Mouse (Mus musculus) retina, embryonic 14.5 days (tissue): ENCODE results near the gene Nploc4.
"Not testable (repeated sequence)": the region's sequence is repeated elsewhere in the genome, so short reads cannot be mapped to it uniquely, and the experiment has no call there.

ENCODE experiments used
- DNase-seq: peaks from one replicate; pipeline ENCODE4 v3.0.0-alpha.2; 2015; ENCODE audit warnings: low spot score

Nploc4 gene

GRCm38 (mm10) chr11:120442765-120443280, 5.3 kb upstream of the Nploc4 start:
- DNase-seq, result no peak

DNA sequence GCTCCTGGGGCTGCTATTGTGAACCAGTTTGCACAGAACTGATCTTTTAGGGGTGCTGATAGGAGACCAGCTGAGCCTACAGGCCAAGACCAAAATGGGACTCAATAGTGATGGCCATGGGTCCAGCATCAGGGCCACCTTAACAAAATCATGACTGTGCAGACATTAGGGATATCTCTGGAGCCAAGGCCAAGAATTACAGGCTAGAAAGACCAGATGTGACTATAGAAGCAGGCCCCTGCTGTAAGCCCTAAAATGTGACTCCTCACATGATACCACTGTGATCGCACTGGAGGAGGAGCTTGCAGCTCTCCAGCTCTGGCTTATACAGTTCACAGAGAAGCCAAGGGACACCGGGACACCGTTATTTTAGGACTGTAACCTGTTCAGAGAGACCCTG, 4.8 kb upstream of the Nploc4 start, which contains the start of gene Tspan10:
Tspan10 (plus strand) TSS at position 301 of the 400 bp plus-strand sequence.
- no peak for DNase-seq

DNA sequence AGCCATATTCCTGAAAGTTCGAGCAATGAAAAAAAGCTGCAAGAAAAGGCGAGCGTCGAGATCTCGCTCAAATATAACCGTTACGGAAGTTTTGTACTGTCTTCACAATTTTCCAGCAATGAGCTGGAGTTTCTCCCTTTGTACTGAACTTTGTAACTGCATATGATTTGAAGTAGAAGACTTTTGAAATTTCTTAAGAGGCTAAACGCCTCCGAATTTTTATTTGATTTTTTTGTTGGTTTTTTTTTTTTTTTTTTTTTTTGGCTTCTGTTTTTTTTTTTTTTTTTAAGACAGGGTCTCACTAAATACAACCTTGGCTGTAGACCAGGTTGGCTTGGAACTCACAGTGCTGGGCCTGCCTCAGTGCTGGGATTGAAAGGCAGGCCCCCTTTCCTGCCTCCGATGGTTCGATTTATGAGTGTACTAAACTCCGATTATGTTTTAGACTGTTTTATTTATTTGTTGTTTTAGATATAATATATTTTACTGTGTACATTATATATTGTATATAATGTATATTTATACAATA, 413 bp upstream of the Nploc4 start:
- DNase-seq, result no peak

GRCm38 (mm10) chr11:120426727-120427126, 10.8 kb downstream of the Nploc4 start:
- DNase-seq, result no peak

DNA sequence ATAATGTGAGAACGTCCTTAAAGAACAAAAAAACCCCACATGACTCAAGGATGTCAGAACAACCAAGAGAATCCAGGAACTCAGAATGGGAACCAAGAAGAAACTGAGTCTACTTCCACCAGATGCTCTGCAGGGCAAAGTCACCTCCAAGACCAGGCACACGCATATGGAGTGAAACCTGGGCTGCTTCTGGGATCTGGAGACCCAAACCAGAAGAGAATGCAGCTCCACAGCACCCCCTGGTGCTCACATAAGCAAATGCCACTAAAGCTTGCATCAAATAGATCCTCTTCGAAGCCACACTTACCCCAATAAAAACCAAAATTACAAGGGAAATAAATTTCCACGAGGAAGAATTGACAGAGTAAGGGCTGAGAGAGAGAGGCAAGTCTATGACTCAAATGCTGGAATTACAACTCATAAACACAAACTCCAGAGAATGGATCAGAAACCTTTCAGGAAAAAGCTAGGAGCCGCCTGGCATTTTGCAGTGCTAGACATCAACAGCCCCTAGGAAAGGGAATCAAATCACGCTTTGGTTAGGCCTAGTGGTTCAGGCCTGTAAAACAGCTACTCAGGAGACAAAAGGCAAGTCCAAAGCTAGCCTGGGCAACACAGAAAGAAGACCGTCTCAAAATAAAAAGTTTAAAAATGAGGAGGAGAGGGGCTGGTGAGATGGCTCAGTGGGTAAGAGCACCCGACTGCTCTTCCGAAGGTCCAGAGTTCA, 13.8 kb downstream of the Nploc4 start:
- DNase-seq, result peak; percentile 83

DNA sequence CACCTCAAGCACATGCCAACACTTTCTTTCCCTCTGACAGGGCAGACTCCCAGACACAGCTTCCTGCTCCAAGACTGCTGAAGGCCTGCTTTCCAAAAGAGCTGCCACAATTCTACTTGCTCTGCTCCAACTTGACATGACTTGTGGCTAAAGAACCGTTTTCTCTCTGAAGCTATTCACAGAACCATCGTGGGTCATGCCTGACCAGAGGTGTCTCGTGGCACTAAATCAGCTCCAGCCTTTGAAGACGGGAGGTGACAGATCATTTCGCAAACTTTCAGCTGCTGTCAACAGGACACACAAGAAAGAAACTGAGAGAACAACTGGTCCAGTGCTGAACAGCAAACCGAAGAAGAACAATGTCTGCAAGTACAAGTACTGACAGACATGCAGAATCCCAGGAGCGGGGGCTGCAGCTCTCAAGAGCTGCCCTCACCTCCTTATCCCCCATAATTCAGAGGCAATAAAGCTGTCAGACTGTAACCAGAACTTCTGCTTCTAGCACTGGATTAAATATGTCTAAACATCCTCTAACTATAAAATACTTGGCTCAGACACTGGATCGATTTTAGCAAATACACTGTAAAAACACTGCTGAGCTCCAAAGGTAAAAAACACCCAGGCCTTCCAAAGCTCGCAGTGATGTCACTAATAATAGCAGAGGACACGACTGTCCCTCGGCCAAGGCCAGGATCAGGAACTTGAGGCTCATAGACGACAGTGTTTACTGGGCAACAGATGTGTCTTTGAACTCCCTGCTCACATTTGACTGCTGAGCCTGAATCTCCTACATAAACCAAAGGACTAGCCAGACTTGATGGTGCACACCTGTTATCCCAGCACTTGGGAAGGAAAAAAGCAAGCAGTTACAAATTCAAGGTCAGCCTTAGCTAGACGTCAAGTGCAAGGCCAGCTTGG, 14.6 kb downstream of the Nploc4 start:
- no peak for DNase-seq

DNA sequence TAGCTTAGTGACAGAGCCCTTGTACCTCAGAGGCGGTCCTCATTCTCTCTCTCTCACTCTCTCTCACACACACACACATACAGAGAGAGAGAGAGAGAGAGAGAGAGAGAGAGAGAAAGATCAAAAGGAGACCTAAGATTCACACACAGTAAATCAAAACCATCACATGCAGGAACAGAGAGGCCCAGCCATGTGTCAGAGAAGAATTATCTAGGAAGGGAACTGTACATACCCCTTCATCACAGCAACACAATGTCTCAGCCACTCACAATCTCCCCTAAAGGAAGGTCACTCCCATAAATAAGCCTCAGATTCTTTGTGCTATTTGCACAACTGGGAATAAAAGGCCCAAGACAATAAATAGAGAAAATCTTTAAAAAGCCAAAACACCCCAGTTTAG, 18.9 kb downstream of the Nploc4 start:
- no peak for DNase-seq

DNA sequence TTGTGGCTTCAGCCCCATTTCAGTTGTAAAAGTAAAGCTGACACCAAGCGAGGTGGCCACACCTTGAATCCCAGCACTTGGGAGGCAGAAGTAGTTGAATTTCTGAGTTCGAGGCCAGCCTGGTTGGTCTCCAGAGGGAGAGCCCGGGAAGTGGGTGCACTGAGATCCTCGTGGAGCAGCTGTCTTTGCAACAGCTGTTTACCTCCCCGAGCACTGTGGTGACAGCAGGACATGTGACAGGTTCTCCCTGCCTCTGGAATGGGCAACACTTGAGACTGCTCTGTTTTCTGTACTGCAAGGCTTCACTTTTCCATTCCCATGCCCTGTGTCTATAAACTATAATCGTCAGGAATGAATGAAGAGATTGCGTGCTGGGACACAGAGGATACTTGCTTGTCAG, 19.7 kb downstream of the Nploc4 start:
- DNase-seq, result no peak

- DNase-seq, result not testable (repeated sequence)
Observed at GRCm38 (mm10) chr11:120413621-120414020, 23.9 kb downstream of the Nploc4 start.

GRCm38 (mm10) chr11:120406445-120406844, 31.1 kb downstream of the Nploc4 start:
- no peak for DNase-seq

- no peak for DNase-seq
Observed at GRCm38 (mm10) chr11:120405867-120406266, 31.6 kb downstream of the Nploc4 start.

DNA sequence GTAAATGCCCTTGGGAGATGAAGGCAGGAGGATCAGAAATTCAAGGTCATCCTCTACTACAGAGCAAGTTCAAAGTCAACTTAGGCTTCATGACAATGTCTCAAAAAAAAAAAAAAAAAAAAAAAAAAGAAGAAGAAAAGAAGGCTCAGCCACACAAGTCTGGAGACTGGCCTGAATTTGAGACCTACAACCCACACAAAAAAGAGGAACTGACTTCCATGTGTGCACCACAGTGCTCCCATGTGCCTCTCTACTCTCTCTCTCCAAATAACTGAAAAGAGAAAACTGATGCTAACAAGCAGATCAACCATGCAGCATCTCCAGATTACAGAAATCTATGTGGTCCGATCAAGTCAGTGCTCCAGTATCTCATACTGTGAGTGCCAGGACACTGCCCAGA, 32.7 kb downstream of the Nploc4 start:
- DNase-seq, result no peak

GRCm38 (mm10) chr11:120399319-120399718, 38.2 kb downstream of the Nploc4 start:
- DNase-seq, result no peak

- no peak for DNase-seq
Observed at GRCm38 (mm10) chr11:120397602-120398001, 39.9 kb downstream of the Nploc4 start.

- DNase-seq, result no peak
Observed at GRCm38 (mm10) chr11:120395661-120396060, 41.8 kb downstream of the Nploc4 start.

DNA sequence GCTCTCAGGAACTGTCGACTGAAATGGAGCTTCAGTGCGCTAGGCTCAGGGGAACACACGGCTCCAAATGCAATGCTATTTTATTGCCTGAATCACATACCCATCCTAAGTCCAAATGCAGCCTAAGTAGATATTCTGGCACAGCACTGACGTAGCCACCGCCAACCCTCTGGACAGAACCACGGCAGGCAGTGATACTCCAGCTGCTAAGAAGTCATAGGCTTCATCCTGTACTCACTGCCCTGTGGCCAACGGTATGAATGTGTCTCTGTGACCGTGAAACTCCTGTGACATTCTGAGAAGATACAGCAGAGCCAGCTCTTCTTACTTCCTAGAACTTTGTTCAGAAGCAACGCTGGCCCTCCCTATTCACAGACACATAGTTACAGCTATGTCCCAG, 48.9 kb downstream of the Nploc4 start:
- no peak for DNase-seq

DNA sequence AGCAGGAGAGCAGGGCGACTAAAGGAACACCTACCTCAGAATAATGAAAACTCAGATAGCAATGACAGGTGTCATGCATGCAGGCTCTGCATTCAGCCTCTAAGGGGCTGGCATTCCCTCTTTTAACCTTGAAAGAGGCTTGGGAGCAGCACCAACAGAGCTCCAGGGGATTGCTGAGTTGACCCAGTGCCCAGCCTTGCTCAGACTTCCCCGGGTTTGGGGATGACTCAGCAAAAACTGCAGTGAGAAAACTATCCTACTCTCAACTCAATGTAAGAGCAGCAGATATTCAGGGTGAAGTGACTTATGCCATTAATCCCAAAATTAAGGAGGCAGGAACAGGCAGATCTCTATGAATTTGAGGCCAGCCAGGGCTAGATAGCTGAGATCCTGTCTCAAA, 50.4 kb downstream of the Nploc4 start:
- DNase-seq, result no peak

- no peak for DNase-seq
Observed at GRCm38 (mm10) chr11:120386632-120387031, 50.9 kb downstream of the Nploc4 start.

GRCm38 (mm10) chr11:120382509-120382908, 55.0 kb downstream of the Nploc4 start:
- no peak for DNase-seq

DNA sequence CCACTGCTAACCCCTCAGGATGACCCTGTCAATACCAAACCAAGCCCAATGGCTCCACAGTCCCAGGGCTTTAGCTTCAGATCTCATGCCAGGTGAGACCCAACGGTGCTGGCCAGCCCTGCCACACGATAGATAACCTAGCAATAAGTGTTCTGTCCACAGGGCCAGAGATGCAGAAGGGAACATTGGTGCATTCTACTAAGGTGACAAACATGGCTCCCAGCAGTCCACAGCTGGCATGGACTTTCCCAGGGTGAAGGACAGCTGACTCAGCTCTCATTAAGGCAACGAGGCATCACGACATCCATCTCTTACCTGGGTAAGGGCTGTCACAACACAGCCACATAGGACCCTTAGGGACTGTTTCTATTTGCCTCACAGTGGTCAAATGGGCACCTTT, 56.4 kb downstream of the Nploc4 start:
- DNase-seq, result no peak

GRCm38 (mm10) chr11:120380271-120380670, 57.2 kb downstream of the Nploc4 start:
- no peak for DNase-seq
